Comparison of ENCODE assay signal across 22 mouse cellular contexts in genomic region chr13:7691232-7691631, GRCm38 (mm10).
DNase-seq lines count a peak whose midpoint lies in the region; ATAC-seq and TF ChIP-seq lines count a peak whose summit lies in the region.
"Had no signal": no experiment of that assay in that cellular context is flagged by ENCODE, and none has a peak within 500 bp of the region (broad histone marks: within the 10 kb centered on the region; RNA-seq: fewer than 3 reads in every experiment).

No protein-coding gene starts in this region.

- no peak overlapping the region for H3K4me2 ChIP-seq in heart, embryonic 11.5 days

- DNase-seq in heart, embryonic 10.5 days (ENCODE audit: low spot score): peak; percentile 84
- DNase-seq in heart, adult 9 months (ENCODE audit: low spot score in 2 of 2): no peak
- no peak for DNase-seq in heart, adult 8-10 months (ENCODE audit: low spot score)
- peak; percentile 2 for DNase-seq in brain, embryonic 14.5 days (ENCODE audit: low read depth)
- DNase-seq in right cerebral cortex, postnatal 10 days (ENCODE audit: low spot score in 2 of 2): no peak
- DNase-seq: adrenal gland, adult 2 months; adrenal gland, adult 8-10 months; adrenal gland, postnatal 10 days; adrenal gland, postnatal 14 days; adrenal gland, postnatal 25 days; adrenal gland, postnatal 36 days; B cell, adult 2 months; cerebellum, adult 11 months; cerebellum, adult 11-12 months; cerebellum, adult 18-20 months; cerebellum, adult 2 months had no signal

- H3K4me1 ChIP-seq in heart, embryonic 10.5 days: no peaks in the 10 kb centered on the region
- no peaks in the 10 kb centered on the region for H3K4me1 ChIP-seq in heart, embryonic 11.5 days (ENCODE audit: control insufficient read depth, insufficient read depth, low read length)

- H3K27ac ChIP-seq in heart, embryonic 10.5 days: no peak overlapping the region
- H3K27ac ChIP-seq in heart, embryonic 11.5 days (ENCODE audit: low read depth, low read length): no peak overlapping the region

- peak; percentile 65 for ATAC-seq in heart, embryonic 11.5 days (replicated peaks; ENCODE audit: insufficient number of reproducible peaks, low FRiP score, low TSS enrichment)
- ATAC-seq: activated CD4-positive, CD25-positive, alpha-beta regulatory T cell, adult 4 months; CD4-positive, CD25-positive, alpha-beta regulatory T cell, adult 4 months; Patski had no signal

- no peak for TF ChIP-seq CTCF in brain, embryonic 14.5 days (IDR thresholded peaks at IDR 0.05; ENCODE audit: borderline replicate concordance, extremely low read depth, insufficient read depth, insufficient read length)

- no peak overlapping the region for H3K4me3 ChIP-seq in heart, embryonic 10.5 days
- no peak overlapping the region for H3K4me3 ChIP-seq in heart, embryonic 11.5 days (ENCODE audit: low read depth, low read length)

- no peak for TF ChIP-seq POLR2A in brain, embryonic 14.5 days (IDR thresholded peaks at IDR 0.05; ENCODE audit: borderline replicate concordance, extremely low read depth, insufficient read depth, insufficient read length, poor library complexity, severe bottlenecking)

- no peaks in the 10 kb centered on the region for H3K36me3 ChIP-seq in heart, embryonic 10.5 days
- no peaks in the 10 kb centered on the region for H3K36me3 ChIP-seq in heart, embryonic 11.5 days (ENCODE audit: control insufficient read depth, insufficient read depth, low read length)
- H3K36me3 ChIP-seq: G1E had no signal

- no peak overlapping the region for H3K9ac ChIP-seq in heart, embryonic 11.5 days (ENCODE audit: low read depth, low read length)

- no peaks in the 10 kb centered on the region for H3K9me3 ChIP-seq in heart, embryonic 10.5 days
- H3K9me3 ChIP-seq in heart, embryonic 11.5 days (replicated peaks; ENCODE audit: control insufficient read depth, low read length): no peaks in the 10 kb centered on the region
- H3K9me3 ChIP-seq: G1E had no signal

- WGBS in heart, embryonic 10.5 days: 21% methylated on average over 5 of the region's 5 CpGs
- 28% methylated on average over 5 of the region's 5 CpGs for WGBS in heart, embryonic 11.5 days (ENCODE audit: insufficient replicate concordance)

- no peaks in the 10 kb centered on the region for H3K27me3 ChIP-seq in heart, embryonic 10.5 days (ENCODE audit: insufficient read depth, poor library complexity, severe bottlenecking)
- no peaks in the 10 kb centered on the region for H3K27me3 ChIP-seq in heart, embryonic 11.5 days (ENCODE audit: control insufficient read depth, insufficient read depth, low read length)
- H3K27me3 ChIP-seq: CH12.LX, Patski had no signal

Comparison
In these comparisons a context has a peak if more than half of its experiments do, and no peak if none do; other contexts are left out.
1. DNase-seq: peak in heart, embryonic 10.5 days (single experiment) and brain, embryonic 14.5 days (single experiment); none in heart, adult 9 months (0 of 2), heart, adult 8-10 months (single experiment) and right cerebral cortex, postnatal 10 days (0 of 2).